Mouse (Mus musculus) kidney, postnatal 0 days (tissue): Measurements from ENCODE around the gene Ly6g6c. TPM values are rescaled to one million over a fixed set of nuclear protein-coding genes. Genes with fewer than 3 reads are reported as not detected.
A peak's percentile ranks its signal among the peaks of the same experiment; 100 is the strongest.

Source experiments
- ATAC-seq: fragments of 200-750 bp; cut with Nextera tagmentation; replicated peaks from 2 replicates; pipeline ENCODE4 v1.8.0; 2017; ENCODE audit warnings: low read depth, moderate number of reproducible peaks, moderate TSS enrichment, moderate library complexity; ENCODE audit not compliant: low FRiP score
- DNase-seq: peaks from one replicate; pipeline ENCODE4 v3.0.0-alpha.2; 2016; ENCODE audit warnings: low spot score
- H3K27ac ChIP-seq: fragments of 300-500 bp; sonication (generic); 2 replicates; pipeline ENCODE4 v1.5.1; 2014; ENCODE audit warnings: mild to moderate bottlenecking
- H3K27me3 ChIP-seq: fragments of 300-500 bp; sonication (generic); 2 replicates; pipeline ENCODE4 v1.6.1; 2014; ENCODE audit warnings: low read length, mixed read lengths; ENCODE audit not compliant: insufficient read depth
- H3K36me3 ChIP-seq: fragments of 300-500 bp; sonication (generic); 2 replicates; pipeline ENCODE4 v1.6.1; 2014; ENCODE audit warnings: low read length, mixed read lengths; ENCODE audit not compliant: insufficient read depth
- H3K4me1 ChIP-seq: fragments of 300-500 bp; sonication (generic); replicated peaks from 2 replicates; pipeline ENCODE4 v1.6.1; 2014; ENCODE audit warnings: antibody characterized with exemption, low read length, mixed read lengths; ENCODE audit not compliant: insufficient read depth
- H3K4me2 ChIP-seq: fragments of 300-500 bp; sonication (generic); 2 replicates; pipeline ENCODE4 v1.6.1; 2014; ENCODE audit warnings: mild to moderate bottlenecking, low read length, moderate library complexity, mixed read lengths
- H3K4me3 ChIP-seq: fragments of 300-500 bp; sonication (generic); replicated peaks from 2 replicates; pipeline ENCODE4 v1.5.1; 2014; ENCODE audit warnings: low read depth, low read length
- H3K9ac ChIP-seq: fragments of 300-500 bp; sonication (generic); 2 replicates; pipeline ENCODE4 v1.6.1; 2014; ENCODE audit warnings: low read depth, low read length
- H3K9me3 ChIP-seq: fragments of 300-500 bp; sonication (generic); replicated peaks from 2 replicates; pipeline ENCODE4 v1.6.1; 2016; ENCODE audit warnings: low read length, inconsistent platforms, mixed read lengths
- CTCF ChIP-seq: IDR thresholded peaks from 2 replicates; pipeline ENCODE4 v1.5.1; 2016; ENCODE audit warnings: antibody characterized with exemption, low read depth, mild to moderate bottlenecking, moderate library complexity
- WGBS: fragments of 180-500 bp; shearing (Covaris S2); extraction: QIAGEN DNeasy Blood & Tissue Kit; methylation state at CpG from one replicate; pipeline ENCODE4 v1.1.7; 2014; 5-methylcytosine and 5-hydroxymethylcytosine counted together
- polyA plus RNA-seq: library from polyadenylated mRNA; unstranded; fragments of >200 nt; fragmentation: Nextera tagmentation; extraction: Ambion mirVana; gene quantifications from 2 replicates; pipeline ENCODE4 v1.2.1, GENCODE M21; 2015

The Ly6g6c gene
- polyA plus RNA-seq, 1 experiment from 2014 or later = not detected

DNA sequence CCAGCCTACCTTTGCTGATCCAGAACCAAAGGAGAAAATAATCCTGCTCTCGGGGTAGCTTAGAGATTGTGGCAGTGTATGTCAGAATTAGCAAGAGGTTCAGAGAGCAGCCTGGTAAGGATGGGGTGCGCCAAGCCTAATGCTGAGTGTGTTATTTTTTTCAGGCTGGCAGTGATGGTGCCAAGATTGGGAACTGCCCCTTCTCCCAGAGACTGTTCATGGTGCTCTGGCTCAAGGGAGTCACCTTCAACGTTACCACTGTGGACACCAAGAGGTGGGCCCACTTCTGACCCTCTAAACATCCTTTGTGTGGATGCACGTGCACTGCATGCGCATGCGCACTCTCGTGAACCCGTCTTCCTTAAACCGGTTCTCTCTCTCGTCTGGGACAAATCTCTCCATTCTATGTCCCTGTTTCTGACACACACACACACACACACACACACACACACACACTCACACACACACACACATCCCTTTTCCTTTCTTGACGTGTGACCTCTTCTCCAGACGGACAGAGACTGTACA is 12.9 kb upstream of the Ly6g6c start:
- no peak for DNase-seq
- Histone ChIP-seq H3K9ac (peak overlapping the region; percentile 36; the same call in 1 of the 2 replicates), H3K27me3 (no peaks in the 10 kb centered on the region), H3K4me2 (peak overlapping the region; percentile 81), H3K4me1 (peaks cover 19% of the 10 kb centered on the region), H3K4me3 (peak overlapping the region; percentile 50; the same call in 1 of the 2 replicates), H3K36me3 (peaks cover 37% of the 10 kb centered on the region), H3K27ac (peak overlapping the region; percentile 98), H3K9me3 (no peaks in the 10 kb centered on the region)
- WGBS = 70% methylated on average over 12 of the region's 12 CpGs
- TF ChIP-seq CTCF = no peak
- no peak for ATAC-seq

- Histone ChIP-seq H3K4me1 (peaks cover 8% of the 10 kb centered on the region), H3K9me3 (no peaks in the 10 kb centered on the region), H3K27me3 (no peaks in the 10 kb centered on the region), H3K36me3 (peaks cover 46% of the 10 kb centered on the region), H3K9ac (no peak overlapping the region), H3K4me2 (no peak overlapping the region), H3K4me3 (no peak overlapping the region), H3K27ac (no peak overlapping the region)
- no peak for TF ChIP-seq CTCF
- DNase-seq (no peak), ATAC-seq (no peak)
- WGBS = 87% methylated on average over 7 of the region's 7 CpGs
Measured at GRCm38 (mm10) chr17:35055691-35056495, 9.3 kb upstream of the Ly6g6c start.

DNA sequence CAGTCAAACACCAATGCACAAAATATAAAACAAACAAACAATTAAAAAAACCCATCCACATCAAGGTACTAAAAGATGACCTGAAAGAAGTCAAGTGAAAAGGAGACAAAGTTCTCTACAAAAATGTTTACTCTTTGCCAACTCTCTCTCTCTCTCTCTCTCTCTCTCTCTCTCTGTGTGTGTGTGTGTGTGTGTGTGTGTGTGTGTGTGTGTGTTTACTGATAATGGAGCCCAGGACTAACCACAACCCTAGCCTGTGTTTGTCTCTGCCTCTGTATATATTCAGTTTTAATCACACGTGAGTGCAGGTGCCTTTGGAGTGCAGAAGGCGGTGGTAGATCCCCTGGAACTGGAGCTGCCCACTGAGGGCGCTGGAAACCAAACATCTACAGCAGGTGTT is 8.1 kb upstream of the Ly6g6c start:
- ATAC-seq (no peak), DNase-seq (no peak)
- WGBS = 84% methylated on average over 3 of the region's 3 CpGs
- Histone ChIP-seq H3K36me3 (peaks cover 52% of the 10 kb centered on the region), H3K9me3 (no peaks in the 10 kb centered on the region), H3K4me1 (peaks cover 8% of the 10 kb centered on the region), H3K27ac (no peak overlapping the region), H3K9ac (no peak overlapping the region), H3K4me2 (no peak overlapping the region), H3K4me3 (no peak overlapping the region), H3K27me3 (no peaks in the 10 kb centered on the region)
- TF ChIP-seq CTCF = no peak

GRCm38 (mm10) chr17:35058316-35058715 is 6.9 kb upstream of the Ly6g6c start:
- 64% methylated on average over 9 of the region's 9 CpGs for WGBS
- Histone ChIP-seq H3K36me3 (peaks cover 41% of the 10 kb centered on the region), H3K27ac (peak overlapping the region; percentile 94; the same call in 1 of the 2 replicates), H3K4me3 (no peak overlapping the region), H3K4me2 (peak overlapping the region; percentile 94), H3K27me3 (no peaks in the 10 kb centered on the region), H3K4me1 (peaks cover 8% of the 10 kb centered on the region), H3K9ac (no peak overlapping the region), H3K9me3 (no peaks in the 10 kb centered on the region)
- TF ChIP-seq CTCF = no peak
- ATAC-seq (no peak), DNase-seq (no peak)

DNA sequence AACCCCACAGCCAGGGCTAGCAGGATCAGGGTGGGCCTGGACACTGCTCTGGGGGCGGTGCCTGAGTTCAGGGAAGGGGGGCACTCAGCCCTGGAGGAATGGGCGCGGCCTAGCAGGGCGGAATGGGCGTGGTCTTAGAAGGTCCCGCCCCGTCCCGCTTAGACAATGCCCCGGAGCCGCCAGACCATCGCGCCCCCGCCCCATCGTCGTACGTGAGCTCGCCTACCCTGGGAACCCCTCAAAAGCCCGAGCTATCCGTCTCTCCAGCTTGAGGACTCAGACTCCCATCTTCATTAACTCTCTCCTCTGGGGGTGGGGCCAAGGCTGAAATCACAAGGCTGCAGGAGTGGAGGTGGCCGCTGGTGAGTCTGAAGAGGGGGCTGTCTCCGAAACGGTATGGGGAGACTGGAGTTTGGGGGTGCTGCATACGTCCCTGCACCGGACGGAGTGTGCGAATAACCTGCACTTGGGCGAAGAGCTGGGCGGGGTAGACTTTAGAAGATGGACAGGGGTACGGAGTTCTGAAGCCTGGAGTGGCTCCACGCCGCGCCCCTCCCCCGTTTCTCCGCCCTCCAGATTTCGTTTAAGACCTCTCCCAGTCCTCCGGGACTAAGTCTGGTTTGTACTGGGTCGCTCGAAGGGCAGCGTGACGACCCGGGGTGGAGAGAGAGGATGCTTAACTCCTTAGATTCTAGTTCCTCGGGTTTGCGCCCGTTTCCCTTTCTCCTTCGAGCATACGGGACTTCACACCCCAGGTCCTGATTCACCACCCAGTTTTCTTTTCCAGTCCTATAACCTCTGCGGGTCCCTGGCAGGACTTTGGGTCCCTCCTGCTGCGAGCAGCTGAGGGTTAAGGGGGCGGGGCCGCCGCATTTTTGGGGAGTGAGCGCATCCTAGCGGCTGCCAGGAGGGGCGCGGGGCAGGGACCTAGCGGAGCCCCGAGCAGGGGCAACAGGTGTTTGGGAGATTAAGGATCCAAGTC is 6.0 kb upstream of the Ly6g6c start, which contains the start of gene Ddah2:
Gene Ddah2, plus strand, starts transcription at position 125 of the 982 bp plus-strand sequence.
- peak; percentile 98 for DNase-seq
- peak within 1 kb of the TSS; percentile 77 for H3K4me3 ChIP-seq
- no peaks in the 10 kb centered on the region for H3K9me3 ChIP-seq
- peaks cover 8% of the 10 kb centered on the region for H3K4me1 ChIP-seq
- peak within 1 kb of the TSS; percentile 94 for H3K4me2 ChIP-seq
- WGBS = under 1% methylated on average over 57 of the region's 57 CpGs
- H3K36me3 ChIP-seq = peaks cover 34% of the 10 kb centered on the region
- TF ChIP-seq CTCF = peak; percentile 78
- peak within 1 kb of the TSS; percentile 94 for H3K27ac ChIP-seq
- peak within 1 kb of the TSS; percentile 77 for H3K9ac ChIP-seq
- no peaks in the 10 kb centered on the region for H3K27me3 ChIP-seq
- peak; percentile 90 for ATAC-seq

- DNase-seq = no peak
- Histone ChIP-seq H3K4me2 (peak overlapping the region; percentile 94), H3K27me3 (no peaks in the 10 kb centered on the region), H3K9ac (peak overlapping the region; percentile 77), H3K36me3 (peaks cover 29% of the 10 kb centered on the region; the same call in 1 of the 2 replicates), H3K4me1 (peaks cover 15% of the 10 kb centered on the region), H3K9me3 (no peaks in the 10 kb centered on the region), H3K27ac (peak overlapping the region; percentile 94; the same call in 1 of the 2 replicates), H3K4me3 (peak overlapping the region; percentile 77)
- 20% methylated on average over 14 of the region's 14 CpGs for WGBS
- no peak for ATAC-seq
- TF ChIP-seq CTCF = no peak
Measured at GRCm38 (mm10) chr17:35060071-35060470, 5.1 kb upstream of the Ly6g6c start.
